Mouse (Mus musculus) cerebellum, adult 18-20 months (tissue): Measurements from ENCODE around the gene Ston1.

Experiments used
- DNase-seq, 2 experiments: peaks; one replicate each; pipeline ENCODE4 v3.0.0; 2021

Ston1 gene

GRCm38 (mm10) chr17:88626347-88626811, 28.9 kb downstream of the Ston1 start:
- no peak for DNase-seq

GRCm38 (mm10) chr17:88627150-88627549, 29.7 kb downstream of the Ston1 start:
- DNase-seq, result no peak

- no peak for DNase-seq
These were observed 31.3 kb downstream of the Ston1 start for GRCm38 (mm10) chr17:88628676-88629380.

GRCm38 (mm10) chr17:88629381-88629759, 31.9 kb downstream of the Ston1 start:
- DNase-seq, result no peak

- no peak for DNase-seq
These were observed 32.6 kb downstream of the Ston1 start for GRCm38 (mm10) chr17:88629931-88630553.

GRCm38 (mm10) chr17:88630554-88630948, 33.1 kb downstream of the Ston1 start:
- DNase-seq, result no peak

- no peak for DNase-seq
These were observed 35.1 kb downstream of the Ston1 start for GRCm38 (mm10) chr17:88632631-88633030.

GRCm38 (mm10) chr17:88636076-88636475, 38.6 kb downstream of the Ston1 start:
- no peak for DNase-seq

GRCm38 (mm10) chr17:88636587-88636986, 39.1 kb downstream of the Ston1 start:
- DNase-seq, result no peak

GRCm38 (mm10) chr17:88641012-88641411, 43.5 kb downstream of the Ston1 start:
- DNase-seq, result peak; percentile 60 to 69

GRCm38 (mm10) chr17:88641836-88642235, 44.4 kb downstream of the Ston1 start:
- no peak for DNase-seq

GRCm38 (mm10) chr17:88644876-88645275, 47.4 kb downstream of the Ston1 start:
- no peak for DNase-seq

- DNase-seq, result no peak
These were observed 47.8 kb downstream of the Ston1 start for GRCm38 (mm10) chr17:88645299-88645698.

- no peak for DNase-seq
These were observed 49.7 kb downstream of the Ston1 start for GRCm38 (mm10) chr17:88647149-88647548.

- DNase-seq, result peak; percentile 71 to 80
These were observed 54.5 kb downstream of the Ston1 start for GRCm38 (mm10) chr17:88652010-88652409.

- DNase-seq, result peak; percentile 81 to 88
These were observed 55.4 kb downstream of the Ston1 start for GRCm38 (mm10) chr17:88652702-88653374.

- no peak for DNase-seq
These were observed 55.9 kb downstream of the Ston1 start for GRCm38 (mm10) chr17:88653375-88653769.

- no peak for DNase-seq
These were observed 61.0 kb downstream of the Ston1 start for GRCm38 (mm10) chr17:88658510-88658909.

- no peak for DNase-seq
These were observed 68.6 kb downstream of the Ston1 start for GRCm38 (mm10) chr17:88666076-88666475.

GRCm38 (mm10) chr17:88668452-88668851, 71.0 kb downstream of the Ston1 start, which contains the start of gene Gtf2a1l:
Gene Gtf2a1l, plus strand, starts transcription at chr17:88668660.
- DNase-seq, result peak; percentile 13 to 17

- no peak for DNase-seq
These were observed 72.4 kb downstream of the Ston1 start for GRCm38 (mm10) chr17:88669921-88670320.

- no peak for DNase-seq
These were observed 73.3 kb downstream of the Ston1 start for GRCm38 (mm10) chr17:88670800-88671199.
